Mouse (Mus musculus) neural tube, embryonic 15.5 days (tissue): ENCODE measurements around the gene Fbxo36. TPM values are rescaled to one million over a fixed set of nuclear protein-coding genes. Genes with fewer than 3 reads are reported as not detected.
A peak's percentile ranks its signal among the peaks of the same experiment; 100 is the strongest.

Experiments used
- ATAC-seq: fragments of 200-750 bp; cut with Nextera tagmentation; 2 replicates; pipeline ENCODE4 v1.8.0; 2017; ENCODE audit warnings: mild to moderate bottlenecking, moderate TSS enrichment, moderate library complexity; ENCODE audit not compliant: low FRiP score
- H3K27ac ChIP-seq: fragments of 300-500 bp; sonication (generic); replicated peaks from 2 replicates; pipeline ENCODE4 v1.5.1; 2015; ENCODE audit warnings: mild to moderate bottlenecking, inconsistent platforms
- H3K27me3 ChIP-seq: fragments of 300-500 bp; sonication (generic); replicated peaks from 2 replicates; pipeline ENCODE4 v1.6.1; 2015; ENCODE audit warnings: inconsistent platforms
- H3K36me3 ChIP-seq: fragments of 300-500 bp; sonication (generic); 2 replicates; pipeline ENCODE4 v1.6.1; 2015; ENCODE audit warnings: inconsistent platforms
- H3K4me1 ChIP-seq: fragments of 300-500 bp; sonication (generic); 2 replicates; pipeline ENCODE4 v1.6.1; 2015; ENCODE audit warnings: inconsistent platforms
- H3K4me2 ChIP-seq: fragments of 300-500 bp; sonication (generic); 2 replicates; pipeline ENCODE4 v1.6.1; 2015; ENCODE audit warnings: inconsistent platforms, mild to moderate bottlenecking, moderate library complexity
- H3K4me3 ChIP-seq: fragments of 300-500 bp; sonication (generic); replicated peaks from 2 replicates; pipeline ENCODE4 v1.5.1; 2015; ENCODE audit warnings: mild to moderate bottlenecking, inconsistent platforms
- H3K9ac ChIP-seq: fragments of 300-500 bp; sonication (generic); replicated peaks from 2 replicates; pipeline ENCODE4 v1.6.1; 2015; ENCODE audit warnings: mild to moderate bottlenecking, inconsistent platforms
- H3K9me3 ChIP-seq: fragments of 300-500 bp; sonication (generic); replicated peaks from 2 replicates; pipeline ENCODE4 v1.6.1; 2016; ENCODE audit warnings: inconsistent platforms
- WGBS: fragments of 180-500 bp; shearing (Covaris S2); methylation state at CpG from one replicate; pipeline ENCODE4 v1.1.7; 2015; ENCODE audit warnings: mixed read lengths; 5-methylcytosine and 5-hydroxymethylcytosine counted together
- polyA plus RNA-seq: library from polyadenylated mRNA; unstranded; fragments of >200 nt; fragmentation: Nextera tagmentation; extraction: Ambion mirVana; gene quantifications from 2 replicates; pipeline ENCODE4 v1.2.1, GENCODE M21; 2015

Gene Fbxo36
- polyA plus RNA-seq, 1 experiment from 2014 or later: 4.5 TPM

- H3K27me3 ChIP-seq: no peaks in the 10 kb centered on the region
- WGBS: 94% methylated on average over 6 of the region's 6 CpGs
- no peak for ATAC-seq
- H3K4me2 ChIP-seq: no peak overlapping the region
- no peaks in the 10 kb centered on the region for H3K36me3 ChIP-seq
- H3K4me1 ChIP-seq: no peaks in the 10 kb centered on the region
- H3K4me3 ChIP-seq: no peak overlapping the region
- no peak overlapping the region for H3K27ac ChIP-seq
- no peak overlapping the region for H3K9ac ChIP-seq
- no peaks in the 10 kb centered on the region for H3K9me3 ChIP-seq
These were observed 59.5 kb downstream of the Fbxo36 start for GRCm38 (mm10) chr1:84899156-84899555.

GRCm38 (mm10) chr1:84904467-84904866, 64.8 kb downstream of the Fbxo36 start:
- H3K4me1 ChIP-seq: no peaks in the 10 kb centered on the region
- 38% methylated on average over 2 of the region's 2 CpGs for WGBS

GRCm38 (mm10) chr1:84910177-84910804, 70.7 kb downstream of the Fbxo36 start:
- Histone ChIP-seq H3K4me2 (no peak overlapping the region), H3K9ac (no peak overlapping the region), H3K36me3 (peaks cover 19% of the 10 kb centered on the region), H3K27ac (no peak overlapping the region), H3K4me3 (no peak overlapping the region), H3K9me3 (no peaks in the 10 kb centered on the region), H3K4me1 (peaks cover 8% of the 10 kb centered on the region; the same call in 1 of the 2 replicates), H3K27me3 (no peaks in the 10 kb centered on the region)
- WGBS: 35% methylated on average over 8 of the region's 8 CpGs
- no peak; the same call in 1 of the 2 replicates for ATAC-seq

More at GRCm38 (mm10) chr1:84904467-84904866, 64.8 kb downstream of the Fbxo36 start:
- peak; percentile 82 for ATAC-seq
- Histone ChIP-seq H3K4me3 (no peak overlapping the region), H3K36me3 (no peaks in the 10 kb centered on the region), H3K9me3 (no peaks in the 10 kb centered on the region), H3K27me3 (no peaks in the 10 kb centered on the region), H3K9ac (no peak overlapping the region), H3K27ac (no peak overlapping the region), H3K4me2 (no peak overlapping the region)

- Histone ChIP-seq H3K36me3 (peaks cover 19% of the 10 kb centered on the region), H3K4me1 (peaks cover 8% of the 10 kb centered on the region; the same call in 1 of the 2 replicates), H3K4me2 (no peak overlapping the region), H3K27me3 (no peaks in the 10 kb centered on the region), H3K4me3 (no peak overlapping the region), H3K27ac (no peak overlapping the region), H3K9ac (no peak overlapping the region), H3K9me3 (no peaks in the 10 kb centered on the region)
- 95% methylated on average over 11 of the region's 11 CpGs for WGBS
- no peak for ATAC-seq
These were observed 72.9 kb downstream of the Fbxo36 start for GRCm38 (mm10) chr1:84912571-84912970.

- Histone ChIP-seq H3K4me3 (no peak overlapping the region), H3K4me1 (peaks cover 8% of the 10 kb centered on the region; the same call in 1 of the 2 replicates), H3K27ac (no peak overlapping the region), H3K4me2 (no peak overlapping the region), H3K9me3 (no peaks in the 10 kb centered on the region), H3K27me3 (no peaks in the 10 kb centered on the region), H3K9ac (no peak overlapping the region), H3K36me3 (peaks cover 27% of the 10 kb centered on the region)
- WGBS: 94% methylated on average over 4 of the region's 4 CpGs
- ATAC-seq: no peak
These were observed 75.4 kb downstream of the Fbxo36 start for GRCm38 (mm10) chr1:84915010-84915409.

- no peak overlapping the region for H3K9ac ChIP-seq
- no peak for ATAC-seq
- whole genome bisulfite sequencing: 94% methylated on average over 3 of the region's 3 CpGs
These were observed 79.2 kb downstream of the Fbxo36 start for GRCm38 (mm10) chr1:84918865-84919264.

GRCm38 (mm10) chr1:84923432-84923831, 83.8 kb downstream of the Fbxo36 start:
- no peaks in the 10 kb centered on the region for H3K27me3 ChIP-seq
- H3K4me2 ChIP-seq: no peak overlapping the region
- H3K36me3 ChIP-seq: peaks cover 30% of the 10 kb centered on the region
- no peaks in the 10 kb centered on the region for H3K9me3 ChIP-seq
- H3K4me3 ChIP-seq: no peak overlapping the region
- H3K9ac ChIP-seq: no peak overlapping the region
- no peak for ATAC-seq
- no peak overlapping the region for H3K27ac ChIP-seq
- 91% methylated on average over 2 of the region's 2 CpGs for WGBS
- H3K4me1 ChIP-seq: no peaks in the 10 kb centered on the region

More at GRCm38 (mm10) chr1:84918865-84919264, 79.2 kb downstream of the Fbxo36 start:
- H3K4me1 ChIP-seq: no peaks in the 10 kb centered on the region
- no peak overlapping the region for H3K4me2 ChIP-seq
- H3K36me3 ChIP-seq: peaks cover 14% of the 10 kb centered on the region
- no peak overlapping the region for H3K27ac ChIP-seq
- no peak overlapping the region for H3K4me3 ChIP-seq
- H3K27me3 ChIP-seq: no peaks in the 10 kb centered on the region
- no peaks in the 10 kb centered on the region for H3K9me3 ChIP-seq

GRCm38 (mm10) chr1:84924134-84924533, 84.5 kb downstream of the Fbxo36 start:
- ATAC-seq: no peak
- Histone ChIP-seq H3K27me3 (no peaks in the 10 kb centered on the region), H3K4me2 (no peak overlapping the region), H3K36me3 (peaks cover 30% of the 10 kb centered on the region), H3K27ac (no peak overlapping the region), H3K9me3 (no peaks in the 10 kb centered on the region), H3K4me3 (no peak overlapping the region), H3K4me1 (no peaks in the 10 kb centered on the region), H3K9ac (no peak overlapping the region)
- WGBS: 84% methylated on average over 6 of the region's 6 CpGs

- Histone ChIP-seq H3K4me1 (no peaks in the 10 kb centered on the region), H3K27me3 (no peaks in the 10 kb centered on the region), H3K4me3 (no peak overlapping the region), H3K27ac (no peak overlapping the region), H3K36me3 (peaks cover 30% of the 10 kb centered on the region), H3K4me2 (no peak overlapping the region), H3K9ac (no peak overlapping the region), H3K9me3 (no peaks in the 10 kb centered on the region)
- 84% methylated on average over 9 of the region's 9 CpGs for WGBS
- ATAC-seq: no peak
These were observed 86.0 kb downstream of the Fbxo36 start for GRCm38 (mm10) chr1:84925599-84925998.

GRCm38 (mm10) chr1:84933472-84934150, 94.0 kb downstream of the Fbxo36 start:
- ATAC-seq: peak; percentile 4; the same call in 1 of the 2 replicates

GRCm38 (mm10) chr1:84934151-84934502, 94.5 kb downstream of the Fbxo36 start:
- Histone ChIP-seq H3K27ac (peak overlapping the region; percentile 95), H3K27me3 (no peaks in the 10 kb centered on the region), H3K4me3 (peak overlapping the region; percentile 60), H3K9ac (peak overlapping the region; percentile 80), H3K36me3 (peaks cover 4% of the 10 kb centered on the region), H3K4me1 (peaks cover 17% of the 10 kb centered on the region), H3K4me2 (peak overlapping the region; percentile 71), H3K9me3 (no peaks in the 10 kb centered on the region)
- WGBS: under 1% methylated on average over 12 of the region's 12 CpGs
- no peak; the same call in 1 of the 2 replicates for ATAC-seq

More at GRCm38 (mm10) chr1:84933472-84934150, 94.0 kb downstream of the Fbxo36 start:
- 12% methylated on average over 22 of the region's 22 CpGs for WGBS
- Histone ChIP-seq H3K9ac (peak overlapping the region; percentile 80), H3K36me3 (peaks cover 9% of the 10 kb centered on the region), H3K4me2 (peak overlapping the region; percentile 71), H3K4me3 (peak overlapping the region; percentile 60), H3K27me3 (no peaks in the 10 kb centered on the region), H3K9me3 (no peaks in the 10 kb centered on the region), H3K4me1 (peaks cover 17% of the 10 kb centered on the region), H3K27ac (peak overlapping the region; percentile 95)
